Mouse (Mus musculus) liver, embryonic 12.5 days (tissue): ENCODE results near the gene Dab1. TPM values are rescaled to one million over a fixed set of nuclear protein-coding genes. Genes with fewer than 3 reads are reported as not detected.
A peak's percentile ranks its signal among the peaks of the same experiment; 100 is the strongest.

Experiments
- ATAC-seq: fragments of 200-750 bp; cut with Nextera tagmentation; 2 replicates; pipeline ENCODE4 v1.8.0; 2017; ENCODE audit warnings: moderate number of reproducible peaks, mild to moderate bottlenecking, moderate library complexity
- H3K27ac ChIP-seq: fragments of 300-500 bp; sonication (generic); 2 replicates; pipeline ENCODE4 v1.5.1; 2016; ENCODE audit warnings: mild to moderate bottlenecking
- H3K27me3 ChIP-seq: fragments of 300-500 bp; sonication (generic); replicated peaks from 2 replicates; pipeline ENCODE4 v1.6.1; 2016; ENCODE audit warnings: mild to moderate bottlenecking, moderate library complexity
- H3K36me3 ChIP-seq: fragments of 300-500 bp; sonication (generic); 2 replicates; pipeline ENCODE4 v1.6.1; 2016; ENCODE audit warnings: mild to moderate bottlenecking, moderate library complexity
- H3K4me1 ChIP-seq: fragments of 300-500 bp; sonication (generic); 2 replicates; pipeline ENCODE4 v1.6.1; 2016
- H3K4me2 ChIP-seq: fragments of 300-500 bp; sonication (generic); 2 replicates; pipeline ENCODE4 v1.6.1; 2016; ENCODE audit warnings: mild to moderate bottlenecking, moderate library complexity
- H3K4me3 ChIP-seq: fragments of 300-500 bp; sonication (generic); 2 replicates; pipeline ENCODE4 v1.5.1; 2016; ENCODE audit warnings: mild to moderate bottlenecking, moderate library complexity
- H3K9ac ChIP-seq: fragments of 300-500 bp; sonication (generic); 2 replicates; pipeline ENCODE4 v1.6.1; 2016; ENCODE audit warnings: mild to moderate bottlenecking, moderate library complexity
- H3K9me3 ChIP-seq: fragments of 300-500 bp; sonication (generic); replicated peaks from 2 replicates; pipeline ENCODE4 v1.6.1; 2016; ENCODE audit warnings: mild to moderate bottlenecking, moderate library complexity
- WGBS: fragments of 180-500 bp; shearing (Covaris S2); methylation state at CpG from one replicate; pipeline ENCODE4 v1.1.7; 2016; ENCODE audit not compliant: insufficient replicate concordance; 5-methylcytosine and 5-hydroxymethylcytosine counted together
- polyA plus RNA-seq: library from polyadenylated mRNA; unstranded; fragments of >200 nt; fragmentation: Nextera tagmentation; extraction: Ambion mirVana; gene quantifications from 2 replicates; pipeline ENCODE4 v1.2.1, GENCODE M21; 2016

Dab1 gene
- polyA plus RNA-seq, 1 experiment from 2014 or later = 0.45 TPM

GRCm38 (mm10) chr4:104326221-104326620 lies 707.1 kb downstream of the Dab1 start:
- no peak overlapping the region for H3K9ac ChIP-seq
- H3K4me3 ChIP-seq = no peak overlapping the region
- no peak overlapping the region for H3K4me2 ChIP-seq
- H3K27ac ChIP-seq = no peak overlapping the region
- no peaks in the 10 kb centered on the region for H3K9me3 ChIP-seq
- no peaks in the 10 kb centered on the region for H3K36me3 ChIP-seq
- 60% methylated on average over 5 of the region's 5 CpGs for WGBS
- no peaks in the 10 kb centered on the region for H3K27me3 ChIP-seq
- no peaks in the 10 kb centered on the region for H3K4me1 ChIP-seq
- no peak for ATAC-seq

GRCm38 (mm10) chr4:104331896-104332295 lies 712.7 kb downstream of the Dab1 start:
- no peaks in the 10 kb centered on the region for H3K9me3 ChIP-seq
- no peak overlapping the region for H3K4me2 ChIP-seq
- no peak overlapping the region for H3K9ac ChIP-seq
- H3K36me3 ChIP-seq = no peaks in the 10 kb centered on the region
- no peak overlapping the region for H3K4me3 ChIP-seq
- ATAC-seq = no peak
- 46% methylated on average over 6 of the region's 6 CpGs for WGBS
- no peaks in the 10 kb centered on the region for H3K4me1 ChIP-seq
- H3K27ac ChIP-seq = no peak overlapping the region
- H3K27me3 ChIP-seq = no peaks in the 10 kb centered on the region

DNA sequence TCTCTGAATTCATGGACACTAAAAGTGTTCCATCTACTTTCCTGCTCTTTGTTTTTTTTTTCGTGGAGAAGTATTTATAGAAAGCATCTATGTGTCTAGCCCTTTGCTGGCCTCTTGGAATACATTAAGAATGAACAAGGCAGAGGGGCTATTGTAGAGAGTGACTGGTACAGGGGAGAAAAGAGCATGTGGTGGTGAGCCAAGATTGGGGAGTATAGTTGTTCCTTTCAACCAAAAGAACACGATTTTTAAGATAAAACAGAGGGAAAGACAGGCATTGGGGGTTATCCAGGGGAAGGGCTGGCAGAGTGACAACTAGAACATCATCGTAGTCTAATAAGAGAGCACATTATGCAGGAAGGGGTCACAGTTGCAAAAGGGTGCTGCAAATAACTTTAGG lies 713.2 kb downstream of the Dab1 start:
- 48% methylated on average over 3 of the region's 3 CpGs for WGBS
- no peaks in the 10 kb centered on the region for H3K36me3 ChIP-seq
- H3K9ac ChIP-seq = no peak overlapping the region
- no peaks in the 10 kb centered on the region for H3K27me3 ChIP-seq
- H3K4me1 ChIP-seq = no peaks in the 10 kb centered on the region
- no peak overlapping the region for H3K27ac ChIP-seq
- H3K4me2 ChIP-seq = no peak overlapping the region
- no peak overlapping the region for H3K4me3 ChIP-seq
- H3K9me3 ChIP-seq = no peaks in the 10 kb centered on the region
- no peak for ATAC-seq

GRCm38 (mm10) chr4:104337279-104337678 lies 718.1 kb downstream of the Dab1 start:
- ATAC-seq = no peak
- WGBS = 74% methylated on average over 10 of the region's 10 CpGs

DNA sequence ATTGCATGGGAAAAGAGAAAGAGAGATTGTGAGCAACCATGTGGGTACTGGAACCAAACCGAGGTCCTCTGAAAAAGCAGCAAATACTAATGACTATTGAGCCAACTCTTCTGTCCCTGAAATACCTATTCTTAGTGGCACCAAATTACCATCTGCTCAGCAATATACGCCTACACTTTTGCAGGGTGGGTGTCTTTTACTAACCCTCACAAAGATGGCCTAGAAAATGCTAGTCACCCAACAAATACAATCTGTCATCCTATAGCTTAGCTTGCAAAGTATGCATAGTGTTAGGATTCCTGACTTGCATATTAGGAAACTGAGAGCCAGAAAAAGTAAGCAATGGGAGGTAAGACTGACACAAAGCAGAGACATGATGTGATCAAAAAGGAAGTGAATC lies 719.2 kb downstream of the Dab1 start:
- Histone ChIP-seq H3K9ac (no peak overlapping the region), H3K9me3 (no peaks in the 10 kb centered on the region), H3K27ac (no peak overlapping the region), H3K4me1 (no peaks in the 10 kb centered on the region), H3K27me3 (no peaks in the 10 kb centered on the region), H3K36me3 (no peaks in the 10 kb centered on the region), H3K4me3 (no peak overlapping the region), H3K4me2 (no peak overlapping the region)
- WGBS = 56% methylated on average over 2 of the region's 2 CpGs
- no peak for ATAC-seq

More at GRCm38 (mm10) chr4:104337279-104337678, 718.1 kb downstream of the Dab1 start:
- Histone ChIP-seq H3K4me2 (no peak overlapping the region), H3K9ac (no peak overlapping the region), H3K9me3 (no peaks in the 10 kb centered on the region), H3K36me3 (no peaks in the 10 kb centered on the region), H3K4me1 (no peaks in the 10 kb centered on the region), H3K27me3 (no peaks in the 10 kb centered on the region), H3K4me3 (no peak overlapping the region), H3K27ac (no peak overlapping the region)

DNA sequence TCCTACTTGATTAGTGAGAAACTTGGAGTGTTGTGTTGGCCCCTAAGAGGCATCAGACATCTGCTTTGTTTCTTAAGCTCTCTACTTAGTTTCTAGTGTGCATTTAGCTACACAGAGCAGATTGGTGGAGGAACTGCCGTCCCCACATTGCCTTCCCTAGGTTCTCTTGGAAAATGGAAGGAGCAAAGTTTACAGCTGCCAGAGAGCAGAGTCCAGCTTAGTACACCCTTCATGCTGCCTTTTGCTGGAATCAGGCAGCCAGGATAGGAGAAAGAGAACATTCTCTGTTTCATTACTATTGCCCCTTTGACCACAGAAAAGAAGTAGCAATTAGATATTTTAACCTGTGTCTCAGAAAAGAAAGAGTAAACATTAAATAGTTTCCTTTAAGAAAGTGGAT lies 742.2 kb downstream of the Dab1 start:
- no peaks in the 10 kb centered on the region for H3K36me3 ChIP-seq

DNA sequence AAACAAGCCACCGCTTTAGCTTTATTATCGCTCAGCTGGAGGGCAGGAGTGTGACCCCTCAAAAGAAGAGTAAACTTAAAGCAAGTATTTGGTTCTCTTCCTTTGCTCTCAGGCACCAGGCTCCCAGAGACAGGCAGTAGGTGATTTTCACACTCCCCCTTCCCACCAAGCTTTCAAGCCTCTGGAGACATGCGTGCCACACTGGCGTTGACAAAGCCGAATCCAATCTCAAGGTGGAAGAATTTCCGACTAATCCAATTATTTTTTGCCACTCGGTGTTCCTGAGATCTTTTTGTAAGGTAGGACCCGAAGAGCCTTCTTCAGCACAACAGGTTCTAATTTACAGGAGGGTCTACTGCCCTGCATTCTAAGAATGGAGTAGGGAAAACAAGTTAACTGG lies 747.3 kb downstream of the Dab1 start:
- peaks cover 68% of the 10 kb centered on the region for H3K27me3 ChIP-seq
- ATAC-seq = no peak
- whole genome bisulfite sequencing = 9% methylated on average over 8 of the region's 8 CpGs

More for the DNA sequence above, 742.2 kb downstream of the Dab1 start:
- no peak for ATAC-seq
- Histone ChIP-seq H3K4me2 (no peak overlapping the region), H3K27ac (no peak overlapping the region), H3K9ac (no peak overlapping the region), H3K9me3 (no peaks in the 10 kb centered on the region), H3K27me3 (peaks cover 19% of the 10 kb centered on the region), H3K4me1 (no peaks in the 10 kb centered on the region), H3K4me3 (no peak overlapping the region)
- 72% methylated on average over 1 of the region's 1 CpGs for WGBS

GRCm38 (mm10) chr4:104366894-104367740 lies 748.0 kb downstream of the Dab1 start:
- H3K27ac ChIP-seq = no peak overlapping the region
- H3K27me3 ChIP-seq = peaks cover 68% of the 10 kb centered on the region
- H3K4me3 ChIP-seq = peak overlapping the region; percentile 54
- ATAC-seq = peak; percentile 63
- H3K36me3 ChIP-seq = no peaks in the 10 kb centered on the region
- H3K9ac ChIP-seq = no peak overlapping the region
- WGBS = 2% methylated on average over 56 of the region's 94 CpGs
- peak overlapping the region; percentile 68 for H3K4me2 ChIP-seq
- H3K9me3 ChIP-seq = no peaks in the 10 kb centered on the region
- H3K4me1 ChIP-seq = no peaks in the 10 kb centered on the region; the same call in 1 of the 2 replicates

More for the DNA sequence above, 747.3 kb downstream of the Dab1 start:
- no peak overlapping the region for H3K9ac ChIP-seq
- H3K27ac ChIP-seq = no peak overlapping the region
- H3K4me2 ChIP-seq = peak overlapping the region; percentile 68
- H3K4me1 ChIP-seq = no peaks in the 10 kb centered on the region; the same call in 1 of the 2 replicates
- H3K9me3 ChIP-seq = no peaks in the 10 kb centered on the region
- H3K4me3 ChIP-seq = peak overlapping the region; percentile 54; the same call in 1 of the 2 replicates
- no peaks in the 10 kb centered on the region for H3K36me3 ChIP-seq

GRCm38 (mm10) chr4:104367741-104368411 lies 748.7 kb downstream of the Dab1 start:
- Histone ChIP-seq H3K36me3 (no peaks in the 10 kb centered on the region), H3K27ac (no peak overlapping the region), H3K9me3 (no peaks in the 10 kb centered on the region), H3K4me2 (peak overlapping the region; percentile 68), H3K4me3 (peak overlapping the region; percentile 54), H3K4me1 (no peaks in the 10 kb centered on the region; the same call in 1 of the 2 replicates), H3K27me3 (peaks cover 68% of the 10 kb centered on the region), H3K9ac (no peak overlapping the region)
- WGBS = under 1% methylated on average over 48 of the region's 48 CpGs
- no peak for ATAC-seq

DNA sequence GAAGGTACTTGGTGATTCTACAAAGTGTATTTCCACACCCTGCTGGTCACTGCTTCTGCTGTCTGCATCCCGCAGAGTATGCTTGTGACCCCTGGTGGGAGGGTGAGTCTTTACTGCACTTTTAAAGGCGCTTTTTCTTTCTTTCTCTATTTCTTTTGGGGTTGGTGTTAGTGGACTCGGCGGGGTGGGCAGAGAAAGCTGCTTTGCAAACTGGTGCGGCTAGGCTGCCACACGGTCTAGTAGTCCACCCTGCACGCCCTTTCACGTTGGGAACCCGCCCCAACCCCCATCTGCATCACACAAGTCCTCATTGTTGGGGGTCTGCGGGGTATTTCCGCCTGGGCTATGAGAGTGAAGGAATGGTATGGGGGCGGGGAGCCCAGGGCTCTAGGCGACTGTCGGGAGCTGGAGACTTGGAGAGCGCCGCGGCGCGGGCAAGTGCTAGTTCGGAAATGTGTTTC lies 749.4 kb downstream of the Dab1 start:
- Histone ChIP-seq H3K27ac (no peak overlapping the region), H3K27me3 (peaks cover 68% of the 10 kb centered on the region), H3K9me3 (no peaks in the 10 kb centered on the region), H3K4me3 (peak overlapping the region; percentile 54; the same call in 1 of the 2 replicates), H3K4me1 (no peaks in the 10 kb centered on the region; the same call in 1 of the 2 replicates), H3K9ac (no peak overlapping the region), H3K4me2 (peak overlapping the region; percentile 68), H3K36me3 (no peaks in the 10 kb centered on the region)
- ATAC-seq = no peak
- WGBS = 1% methylated on average over 19 of the region's 20 CpGs

DNA sequence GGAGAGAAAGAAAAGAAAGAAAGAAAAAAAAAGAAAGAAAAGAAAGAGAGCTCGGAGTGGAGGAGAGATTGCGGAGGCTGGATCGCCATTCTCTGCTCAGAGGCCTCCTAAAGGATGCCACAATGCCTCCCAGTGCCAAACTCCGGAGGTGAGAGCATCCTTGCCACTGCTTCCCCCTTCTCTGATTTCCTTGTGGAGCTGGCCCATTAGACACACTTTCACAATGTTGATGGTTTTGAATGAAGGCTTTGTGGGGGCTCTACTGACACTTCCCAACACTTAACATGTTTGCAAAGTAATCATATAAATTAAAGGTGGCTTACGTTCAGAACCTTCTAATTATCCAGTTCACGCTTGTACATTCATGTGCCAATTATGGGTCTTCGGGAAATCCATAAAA lies 749.9 kb downstream of the Dab1 start:
- Histone ChIP-seq H3K4me1 (no peaks in the 10 kb centered on the region; the same call in 1 of the 2 replicates), H3K4me2 (peak overlapping the region; percentile 68; the same call in 1 of the 2 replicates), H3K9ac (no peak overlapping the region), H3K27ac (no peak overlapping the region), H3K9me3 (no peaks in the 10 kb centered on the region), H3K4me3 (peak overlapping the region; percentile 54; the same call in 1 of the 2 replicates), H3K27me3 (peaks cover 68% of the 10 kb centered on the region), H3K36me3 (no peaks in the 10 kb centered on the region)
- ATAC-seq = no peak
- 8% methylated on average over 7 of the region's 7 CpGs for WGBS

DNA sequence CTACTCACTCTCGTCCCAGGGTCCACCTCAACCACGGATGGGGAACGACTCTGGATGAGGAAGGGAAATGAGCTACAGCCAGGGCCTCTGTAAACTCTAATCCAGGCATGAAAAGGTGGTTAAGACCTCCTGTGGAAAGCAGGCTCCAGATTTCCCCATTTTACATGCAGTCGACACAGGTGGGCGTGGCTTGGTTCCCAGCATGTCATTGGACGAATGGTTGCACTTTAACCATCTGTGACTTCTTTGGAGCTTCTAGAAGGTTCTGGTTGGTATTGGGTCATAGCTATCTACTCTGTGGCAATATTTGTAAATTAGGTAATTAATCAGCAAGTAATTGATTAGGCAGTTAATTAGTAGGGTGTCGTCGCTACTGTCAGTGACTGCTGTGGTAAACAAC lies 752.0 kb downstream of the Dab1 start:
- H3K4me1 ChIP-seq = no peaks in the 10 kb centered on the region; the same call in 1 of the 2 replicates
- no peak overlapping the region for H3K27ac ChIP-seq
- no peak overlapping the region for H3K4me2 ChIP-seq
- H3K36me3 ChIP-seq = no peaks in the 10 kb centered on the region
- H3K4me3 ChIP-seq = no peak overlapping the region
- 68% methylated on average over 8 of the region's 8 CpGs for WGBS
- no peak overlapping the region for H3K9ac ChIP-seq
- no peak for ATAC-seq
- no peaks in the 10 kb centered on the region for H3K9me3 ChIP-seq
- H3K27me3 ChIP-seq = peaks cover 51% of the 10 kb centered on the region
